Mouse (Mus musculus) adrenal gland, adult (tissue): ENCODE results near the gene Fgd5.
A peak's percentile ranks its signal among the peaks of the same experiment; 100 is the strongest.

ENCODE experiments used
- DNase-seq, 2 experiments: peaks; one replicate each; pipeline ENCODE4 v3.0.0; 2022 to 2023; ENCODE audit warnings: low spot score in 1 of 2; ENCODE audit not compliant: inconsistent age in 2 of 2

The Fgd5 gene

DNA sequence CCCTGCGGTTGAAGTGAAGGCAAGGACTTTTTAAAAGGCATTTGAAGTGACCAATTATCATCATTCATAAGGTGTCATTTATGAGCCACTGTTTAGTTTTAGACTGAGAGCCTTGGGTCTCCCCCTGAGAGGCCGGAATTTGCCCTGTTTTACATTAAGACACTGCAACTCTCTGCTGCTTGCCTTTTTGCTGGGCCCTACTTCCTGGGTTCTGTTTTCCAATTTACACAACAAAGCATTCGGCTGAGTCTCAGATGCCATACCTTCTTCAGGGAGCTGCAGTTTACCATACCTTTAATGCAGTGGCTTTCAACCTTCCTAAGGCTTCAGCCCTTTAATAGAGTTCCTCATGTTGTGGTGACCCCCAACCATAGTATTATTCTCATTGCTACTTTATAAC lies 26.1 kb downstream of the Fgd5 start:
- DNase-seq, result no peak

DNA sequence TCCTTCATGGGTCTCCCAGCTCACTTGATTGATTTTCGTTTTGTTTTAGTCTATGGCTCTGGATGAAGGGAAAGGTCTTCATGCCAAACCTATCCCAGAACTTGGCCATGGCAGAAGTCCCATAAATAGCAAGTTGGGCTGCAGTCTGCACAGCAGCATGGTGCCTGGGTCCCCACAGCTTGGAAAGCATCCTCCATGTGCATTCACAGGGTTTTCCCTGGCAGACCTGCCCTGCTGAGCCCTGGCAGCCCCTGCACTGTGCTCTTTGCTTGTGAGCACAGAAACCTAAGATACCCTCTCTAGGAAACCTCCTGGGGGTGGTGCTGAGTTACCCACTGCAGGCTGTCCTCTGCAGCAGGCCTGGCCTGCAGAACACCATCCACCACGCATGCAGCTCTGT lies 32.2 kb downstream of the Fgd5 start:
- no peak for DNase-seq

DNA sequence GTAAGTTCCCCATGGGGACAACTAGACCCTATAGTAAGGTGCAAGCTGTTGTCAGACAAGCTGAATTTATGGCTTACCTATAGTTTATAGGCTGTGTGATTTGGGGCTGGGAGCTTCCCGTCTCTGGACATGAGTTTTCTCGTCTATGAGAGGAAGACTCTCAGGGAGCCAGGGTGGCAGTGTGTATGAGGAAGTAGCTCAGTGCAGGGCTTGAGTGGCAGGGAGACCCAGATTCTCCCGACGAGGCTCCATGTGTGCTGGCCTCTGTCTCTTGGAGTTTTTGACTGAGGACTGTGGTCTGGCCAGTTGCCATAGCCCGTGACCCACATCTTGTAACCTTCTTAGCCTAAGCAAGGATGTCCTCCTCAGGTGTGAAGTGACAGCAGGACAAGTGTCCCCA lies 33.7 kb downstream of the Fgd5 start:
- no peak for DNase-seq

DNA sequence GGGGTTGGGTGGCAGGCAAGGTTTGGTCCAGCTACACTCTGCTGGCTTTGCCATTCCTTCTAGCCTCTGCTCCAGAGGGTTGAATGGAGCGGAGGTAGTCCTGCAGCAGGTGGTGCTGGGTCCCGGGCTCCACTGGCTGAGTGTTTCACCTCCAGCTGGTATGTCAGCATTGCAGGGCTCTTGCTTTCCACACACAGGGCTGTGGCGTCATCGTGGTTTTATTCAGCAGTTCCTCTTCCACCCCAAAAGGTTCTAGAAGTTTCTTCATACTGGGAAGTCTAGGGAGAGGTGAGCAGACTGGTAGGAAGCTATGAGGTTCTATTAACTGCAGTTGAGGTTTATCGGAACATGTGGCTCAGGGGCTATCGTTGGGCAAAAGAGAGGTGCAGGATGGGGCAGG lies 34.4 kb downstream of the Fgd5 start:
- no peak for DNase-seq

DNA sequence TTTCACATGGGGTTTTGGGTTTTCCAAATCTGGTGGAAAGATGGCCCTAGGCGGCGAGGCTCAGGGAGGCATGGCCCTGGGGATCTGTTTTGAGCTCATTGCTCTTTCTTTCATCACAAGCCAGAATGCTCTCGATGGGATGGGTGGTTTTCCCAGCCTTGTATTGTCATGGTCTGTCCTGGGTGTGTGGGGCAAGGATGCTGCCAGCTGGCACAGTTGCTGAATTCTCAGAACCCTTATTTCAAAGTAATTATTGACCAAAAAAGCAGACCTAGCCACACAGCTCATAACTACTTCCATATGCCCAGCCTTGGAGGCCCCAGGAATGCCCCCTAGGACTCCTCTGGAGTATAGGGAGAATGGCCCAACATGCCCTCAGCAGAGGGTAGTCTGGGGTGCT lies 34.9 kb downstream of the Fgd5 start:
- DNase-seq, result no peak

DNA sequence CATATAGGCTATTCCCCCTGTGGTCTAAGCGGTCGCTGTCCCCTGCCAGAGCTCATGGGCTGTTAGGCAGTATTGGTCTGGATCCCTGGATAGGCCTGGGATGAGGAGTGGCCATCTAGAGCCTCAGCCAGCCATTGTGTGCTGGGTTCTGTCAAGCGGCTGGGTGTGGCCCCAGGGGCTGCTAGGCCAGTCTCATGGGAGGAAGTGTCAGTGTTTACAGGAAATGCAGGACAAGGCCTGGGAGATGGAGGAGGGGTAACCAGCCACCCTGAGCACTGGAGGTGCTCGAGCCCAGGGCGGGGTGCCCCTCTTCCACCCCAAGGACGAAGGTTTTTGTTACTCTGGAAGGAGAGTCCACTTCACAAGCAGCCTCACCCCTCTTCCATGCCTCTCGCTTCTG lies 36.3 kb downstream of the Fgd5 start:
- peak; percentile 57 to 67 for DNase-seq

DNA sequence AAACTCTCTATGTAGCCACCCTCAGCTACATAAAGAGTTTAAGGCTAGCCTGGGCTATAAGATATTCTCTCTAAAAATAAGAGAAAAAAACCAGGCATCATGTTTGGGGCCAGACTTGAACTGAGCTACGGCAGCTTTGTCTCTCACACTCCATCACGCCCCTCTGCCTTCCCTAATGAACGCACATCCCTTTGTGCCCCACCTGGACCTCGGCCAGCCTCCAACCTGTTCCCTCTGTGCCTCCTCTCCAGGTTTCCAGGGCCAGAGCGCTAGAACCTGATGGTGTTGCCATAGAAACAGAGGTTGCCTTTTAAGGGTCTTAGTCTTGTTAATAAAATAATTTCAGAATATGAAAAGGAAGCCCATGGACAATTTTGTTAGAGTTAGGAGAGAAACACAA lies 37.2 kb downstream of the Fgd5 start:
- no peak for DNase-seq

DNA sequence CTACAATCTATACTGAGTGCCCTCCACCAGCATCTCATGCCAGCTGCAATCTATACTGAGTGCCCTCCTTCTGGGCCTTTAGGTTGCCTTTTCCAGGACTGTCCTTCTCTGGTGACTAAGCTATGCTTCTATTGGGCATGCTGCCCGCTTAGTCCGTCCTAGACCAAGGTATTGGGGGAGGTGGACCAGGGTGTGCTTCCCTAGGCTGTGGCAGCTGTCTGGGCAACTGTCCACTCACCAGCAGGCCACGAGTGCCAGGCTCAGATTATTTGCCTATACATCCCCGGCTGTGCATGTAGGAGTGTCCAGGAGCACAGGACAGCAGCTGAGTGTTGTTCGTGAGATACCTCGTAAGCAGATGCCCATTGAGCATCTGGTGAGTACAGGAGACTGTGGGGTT lies 38.1 kb downstream of the Fgd5 start:
- DNase-seq, result no peak

DNA sequence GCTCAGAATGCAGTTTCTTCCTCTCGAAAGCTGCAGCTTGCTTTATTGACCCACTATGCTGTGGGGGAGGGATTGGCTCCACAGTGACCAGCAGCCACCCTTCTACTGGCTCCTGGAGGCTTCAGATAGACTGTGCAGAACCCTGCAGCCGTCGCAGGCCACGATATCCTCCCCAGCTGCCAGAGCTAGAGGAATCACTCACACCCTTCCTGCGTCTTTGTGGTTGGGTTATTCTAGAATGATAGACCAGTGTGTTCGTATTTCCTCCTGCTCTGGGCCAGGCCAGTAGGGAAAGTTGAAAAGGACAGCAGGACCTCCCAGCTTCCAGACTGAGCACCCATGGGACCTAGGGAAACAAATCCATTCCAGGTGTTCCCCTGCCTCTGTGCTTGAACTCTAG lies 39.7 kb downstream of the Fgd5 start:
- DNase-seq, result peak in 1 of 2 experiments; percentile 36

DNA sequence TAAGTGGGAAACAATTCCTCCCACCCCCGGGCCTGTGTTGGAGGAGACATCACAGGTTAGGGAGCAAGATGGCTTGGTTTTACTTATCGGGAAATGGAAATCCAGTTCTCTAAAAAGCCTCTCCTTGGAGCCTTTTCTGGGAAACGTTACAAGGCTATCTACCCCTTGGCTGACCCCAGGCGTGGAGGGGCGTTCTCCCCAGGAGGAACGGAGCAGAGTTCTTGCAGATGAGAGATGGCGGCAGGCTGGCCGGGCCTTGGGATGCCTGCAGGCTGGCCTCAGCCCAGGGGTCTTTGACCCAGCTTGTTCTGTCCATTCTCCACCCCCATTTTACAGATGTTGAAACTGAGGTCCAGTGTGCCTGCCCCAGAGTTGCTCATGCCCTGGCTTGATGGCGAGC lies 42.4 kb downstream of the Fgd5 start:
- DNase-seq, result no peak

DNA sequence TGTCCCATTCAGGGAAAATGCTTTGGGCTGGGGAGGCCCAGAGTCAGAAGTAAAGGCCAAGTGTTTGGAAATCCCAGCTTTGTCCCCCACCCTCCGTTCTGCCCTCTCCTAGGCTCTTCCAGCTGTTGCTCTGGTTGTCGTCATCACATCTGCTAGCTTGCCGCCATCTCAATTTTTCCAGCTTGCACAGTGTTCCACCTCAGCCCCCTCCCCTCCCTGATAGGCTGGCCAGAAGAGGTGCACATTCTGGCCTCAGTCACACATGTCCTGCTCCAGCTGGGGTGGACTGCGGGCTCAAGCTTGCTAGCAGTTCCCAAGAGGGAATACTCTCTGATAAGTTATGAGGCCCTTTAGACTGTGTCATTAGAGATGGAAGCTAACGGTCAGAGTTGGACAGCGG lies 42.8 kb downstream of the Fgd5 start:
- DNase-seq, result no peak

DNA sequence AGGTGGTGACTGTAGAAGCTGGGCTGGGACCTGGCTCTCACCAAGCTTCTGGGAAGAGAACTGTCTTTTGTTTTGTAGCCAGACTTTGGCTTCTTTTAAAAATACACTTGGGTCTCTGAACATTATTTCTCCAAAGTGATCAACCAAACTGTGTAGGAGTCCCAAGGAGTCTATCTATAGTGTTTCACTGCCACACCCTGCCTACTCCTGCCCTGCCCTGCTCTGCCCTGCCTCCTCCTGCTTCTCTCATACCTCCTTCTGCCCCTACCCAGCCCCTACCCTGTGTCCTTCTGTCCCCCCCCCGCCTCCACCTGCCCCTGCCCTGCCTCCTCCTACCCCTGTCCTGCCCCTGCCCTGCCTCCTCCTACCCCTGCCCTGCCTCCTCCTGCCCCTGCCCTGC lies 46.6 kb downstream of the Fgd5 start:
- DNase-seq, result no peak

DNA sequence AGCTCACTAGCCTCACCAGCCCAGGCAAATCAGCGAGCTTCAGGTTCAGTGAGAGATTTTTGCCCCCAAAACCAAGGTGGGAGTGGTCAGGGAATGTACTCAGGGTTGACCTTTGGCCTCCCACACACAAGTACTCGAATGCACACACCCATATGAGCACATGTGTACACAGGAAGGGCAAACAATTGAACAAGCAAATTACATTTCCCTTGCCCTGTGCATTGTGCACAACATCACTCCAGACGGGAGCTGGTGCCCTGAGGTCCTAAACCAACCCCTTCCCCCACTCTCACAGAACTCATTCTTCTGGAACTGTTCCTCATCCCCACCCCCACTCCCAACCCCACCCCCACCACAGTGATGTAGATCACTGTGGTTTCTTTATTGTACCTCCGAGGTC lies 48.7 kb downstream of the Fgd5 start:
- DNase-seq, result no peak

DNA sequence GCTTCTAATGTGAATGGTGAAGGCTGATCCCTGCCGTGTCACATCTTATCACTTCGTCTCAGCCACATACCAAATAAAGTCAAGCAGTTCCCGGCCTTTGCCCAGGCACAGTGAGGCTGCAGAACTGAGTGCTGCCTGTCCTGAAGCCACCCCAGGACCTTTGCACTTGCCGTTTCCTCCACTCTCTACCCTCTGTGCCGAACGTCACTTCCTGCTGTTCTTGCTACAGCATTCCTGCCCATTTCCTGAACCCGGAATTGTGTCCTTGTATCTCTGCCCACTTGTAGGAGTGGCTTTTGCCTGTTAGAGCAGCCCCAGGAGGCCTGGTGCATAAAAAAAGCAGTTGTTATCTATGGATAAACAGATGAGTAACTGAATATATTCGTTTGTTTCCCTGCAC lies 52.0 kb downstream of the Fgd5 start:
- DNase-seq, result peak in 1 of 2 experiments; percentile 44

DNA sequence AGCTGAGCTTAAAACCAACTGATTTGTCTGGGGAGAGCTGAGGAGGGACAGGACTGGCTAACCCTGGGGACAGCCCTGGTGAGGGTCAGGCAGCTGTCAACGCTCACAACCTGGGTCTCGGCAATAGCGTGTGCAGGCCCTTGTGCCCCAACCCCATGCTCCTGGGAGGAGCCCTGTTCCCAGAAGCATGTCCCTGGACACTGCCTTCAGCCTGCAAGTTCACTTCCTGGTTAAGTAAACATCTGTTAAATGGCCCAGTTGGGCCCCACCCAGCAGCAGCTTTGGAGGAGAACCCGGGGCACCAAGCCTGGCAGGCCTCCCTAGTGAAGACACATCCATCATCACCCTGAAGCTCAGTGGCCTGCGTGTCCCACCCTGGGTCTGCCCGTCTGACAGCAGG lies 56.0 kb downstream of the Fgd5 start:
- peak; percentile 38 to 65 for DNase-seq

DNA sequence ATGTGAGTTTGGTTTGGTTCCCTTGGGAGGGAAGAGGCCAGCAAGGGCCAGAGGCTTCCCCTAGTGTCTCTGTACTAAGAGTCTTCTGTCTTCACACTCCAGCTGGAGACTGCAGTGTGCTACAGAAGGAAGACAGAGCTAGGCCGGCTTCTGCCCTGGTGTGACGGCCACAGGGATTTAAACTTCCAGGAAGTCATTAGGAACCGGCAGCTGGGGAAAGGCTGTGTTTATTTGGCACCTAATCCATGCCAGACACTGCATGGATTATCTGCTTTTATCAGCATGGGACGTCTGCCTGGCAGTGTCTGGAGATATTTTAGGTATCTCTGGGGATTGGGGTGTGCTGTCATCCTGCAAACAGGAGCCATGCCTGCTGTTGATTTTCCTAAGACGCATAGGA lies 57.7 kb downstream of the Fgd5 start:
- peak in 1 of 2 experiments; percentile 36 for DNase-seq

DNA sequence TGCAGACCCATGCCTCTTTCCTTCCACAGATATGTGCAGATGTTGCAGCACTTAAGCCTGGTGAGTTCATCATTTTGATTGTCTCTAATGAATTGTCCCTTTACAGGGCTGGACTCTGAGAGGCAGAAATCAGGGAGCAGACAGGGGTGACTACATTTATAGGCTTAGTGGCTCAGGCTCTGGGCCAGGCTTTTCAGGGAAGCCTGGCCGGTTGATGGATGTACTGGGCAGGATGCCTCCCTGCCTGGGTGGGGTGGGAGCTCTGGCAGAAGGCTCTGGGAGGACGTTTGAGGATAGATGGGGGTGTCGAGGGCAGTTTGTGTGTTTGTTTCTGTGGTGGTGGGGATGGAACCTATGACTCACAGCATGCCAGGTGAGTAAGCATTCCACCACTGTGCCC lies 59.5 kb downstream of the Fgd5 start:
- peak in 1 of 2 experiments; percentile 39 for DNase-seq

DNA sequence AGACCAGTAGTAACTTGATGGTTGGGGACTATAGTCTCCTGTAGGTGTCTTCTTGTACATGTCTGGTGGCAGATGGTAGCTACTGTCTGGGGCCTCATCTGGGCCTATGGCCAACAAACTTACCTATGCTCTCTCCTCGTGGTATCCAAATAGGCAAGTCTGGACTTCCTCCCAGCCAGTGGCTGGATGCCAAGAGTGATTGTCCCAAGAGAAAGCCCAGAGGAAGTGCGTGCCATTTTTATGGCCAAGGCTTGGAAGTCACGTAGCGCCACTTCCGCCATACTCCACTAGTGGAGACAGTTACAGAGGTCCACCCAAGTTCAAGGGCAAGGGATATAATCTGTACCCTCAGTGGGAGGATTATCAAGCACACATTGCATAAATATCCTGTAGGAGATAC lies 62.6 kb downstream of the Fgd5 start:
- peak; percentile 62 to 73 for DNase-seq

DNA sequence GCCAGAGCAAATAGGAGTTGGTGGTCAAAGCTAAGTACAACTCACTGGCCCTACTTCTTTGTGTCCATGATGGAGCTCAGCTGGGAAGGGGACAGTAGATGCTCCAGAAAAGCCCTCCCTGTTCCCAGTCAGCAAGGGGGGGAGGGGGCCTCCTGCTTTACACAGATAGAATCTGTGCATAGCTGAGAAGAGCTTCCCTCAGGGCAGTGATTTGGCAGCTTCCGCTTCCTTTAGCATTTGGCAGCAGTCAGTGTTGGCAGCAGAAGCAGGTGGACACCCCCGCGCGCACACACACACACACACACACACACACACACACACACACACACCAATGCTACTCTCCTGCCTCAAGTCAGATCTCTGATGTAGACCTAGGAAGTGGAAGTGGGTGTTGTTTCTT lies 63.4 kb downstream of the Fgd5 start:
- peak; percentile 30 to 49 for DNase-seq

DNA sequence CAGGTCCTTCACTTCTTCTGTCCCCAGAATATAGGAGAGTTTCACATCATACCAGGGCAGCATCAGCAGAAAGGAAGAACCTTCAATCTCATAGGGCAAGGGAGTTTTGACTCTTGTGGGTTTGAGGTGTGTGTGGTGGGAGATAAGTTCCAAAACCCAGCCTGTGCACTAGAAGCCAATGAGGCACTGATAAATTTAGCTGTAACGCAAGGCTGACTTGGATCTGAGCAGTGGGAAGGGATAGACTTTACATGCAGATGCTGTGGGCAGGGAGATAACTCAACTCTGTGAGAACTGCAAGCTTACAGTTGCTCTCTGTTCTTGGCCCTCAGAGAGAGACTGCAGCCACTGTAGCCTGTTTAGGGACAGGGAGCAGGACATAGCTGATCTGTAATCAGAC lies 64.2 kb downstream of the Fgd5 start:
- DNase-seq, result no peak

DNA sequence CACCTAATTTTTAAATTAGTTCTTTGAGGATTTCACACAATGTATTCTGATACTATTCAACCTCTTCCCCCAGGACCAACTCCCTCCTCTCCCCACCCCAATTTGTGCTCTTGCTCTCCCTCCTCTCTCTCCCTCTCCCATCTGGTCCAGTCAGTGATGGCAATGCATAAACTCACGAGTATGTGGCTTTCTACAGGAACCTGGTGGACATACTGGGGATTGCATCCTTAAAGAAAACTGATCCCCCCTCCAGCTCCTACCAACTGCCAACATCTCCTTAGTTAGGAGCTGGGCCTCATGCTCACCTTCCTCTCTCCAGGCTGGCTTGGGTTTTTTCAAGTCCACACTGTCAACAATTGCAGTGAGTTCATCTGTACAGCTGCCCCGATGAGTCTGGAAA lies 79.1 kb downstream of the Fgd5 start:
- no peak for DNase-seq

DNA sequence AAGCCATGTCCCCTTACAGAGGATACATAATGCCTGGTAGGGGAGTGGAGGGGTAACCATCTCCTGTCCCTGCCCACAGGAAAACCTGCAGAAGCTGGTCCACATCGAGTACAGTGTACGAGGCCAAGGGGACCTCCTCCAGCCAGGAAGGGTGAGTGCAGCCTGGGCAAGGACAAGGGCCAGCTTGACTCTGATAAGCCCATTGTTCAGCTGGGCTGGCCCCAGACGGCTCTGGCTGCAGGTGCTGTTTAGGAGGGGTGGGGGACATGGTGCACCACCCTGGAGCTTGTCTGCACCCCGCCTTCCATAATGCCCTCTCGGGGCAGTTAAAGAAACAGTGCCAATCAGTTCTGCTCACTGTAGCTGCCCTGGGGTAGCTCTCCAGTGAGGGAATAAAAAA lies 83.0 kb downstream of the Fgd5 start:
- no peak for DNase-seq

DNA sequence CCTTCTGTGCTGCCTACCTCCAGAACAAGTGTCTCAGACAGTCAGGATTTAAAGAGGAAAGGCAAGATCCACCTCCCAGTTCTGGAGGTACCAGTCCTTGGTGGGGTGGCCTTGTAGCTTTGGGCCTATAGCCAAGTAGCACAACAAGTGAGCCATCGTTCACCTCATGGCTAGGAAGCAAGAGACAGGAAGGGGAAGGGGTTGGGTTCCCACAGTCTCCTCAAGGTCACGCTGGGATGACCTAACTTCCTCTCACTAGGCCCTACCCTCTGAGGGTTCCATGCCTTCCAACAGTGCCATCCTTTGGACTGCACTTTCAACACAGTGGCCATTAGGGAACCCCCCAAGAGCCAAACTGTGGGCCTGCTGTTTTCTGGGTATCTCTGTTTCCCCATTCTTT lies 84.8 kb downstream of the Fgd5 start:
- peak; percentile 52 to 76 for DNase-seq

DNA sequence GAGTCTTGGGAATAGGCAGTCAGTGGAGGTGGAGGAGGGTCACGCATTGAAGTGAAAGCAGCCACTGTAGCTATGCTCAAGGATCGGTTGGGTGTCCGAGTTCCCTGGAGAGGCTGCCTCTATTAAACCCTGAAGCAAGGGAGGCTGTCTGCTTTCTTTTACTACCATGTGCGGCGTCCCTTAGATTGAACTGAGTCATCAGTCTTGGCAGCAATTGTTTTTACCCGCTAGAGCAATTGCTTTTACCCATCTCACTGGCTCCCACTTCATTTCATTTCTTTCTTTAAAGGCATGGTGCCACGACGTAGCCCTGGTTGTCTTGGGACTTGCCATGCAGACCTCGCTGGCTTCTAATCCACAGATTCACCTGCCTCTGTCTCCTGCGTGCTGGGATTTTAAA lies 85.4 kb downstream of the Fgd5 start:
- DNase-seq, result peak; percentile 20 to 76
